Mouse (Mus musculus): ENCODE results near the gene Cbfa2t3. TPM values are rescaled to one million over a fixed set of nuclear protein-coding genes. Genes with fewer than 3 reads are reported as not detected.

The Cbfa2t3 gene
- polyA plus RNA-seq (2014; fragmentation: Illumina TruSeq; extraction: RNeasy Lipid Tissue Mini Kit (QIAGEN cat#74804); ENCODE audit: low read depth, low replicate concordance), result 2.3 TPM

DNA sequence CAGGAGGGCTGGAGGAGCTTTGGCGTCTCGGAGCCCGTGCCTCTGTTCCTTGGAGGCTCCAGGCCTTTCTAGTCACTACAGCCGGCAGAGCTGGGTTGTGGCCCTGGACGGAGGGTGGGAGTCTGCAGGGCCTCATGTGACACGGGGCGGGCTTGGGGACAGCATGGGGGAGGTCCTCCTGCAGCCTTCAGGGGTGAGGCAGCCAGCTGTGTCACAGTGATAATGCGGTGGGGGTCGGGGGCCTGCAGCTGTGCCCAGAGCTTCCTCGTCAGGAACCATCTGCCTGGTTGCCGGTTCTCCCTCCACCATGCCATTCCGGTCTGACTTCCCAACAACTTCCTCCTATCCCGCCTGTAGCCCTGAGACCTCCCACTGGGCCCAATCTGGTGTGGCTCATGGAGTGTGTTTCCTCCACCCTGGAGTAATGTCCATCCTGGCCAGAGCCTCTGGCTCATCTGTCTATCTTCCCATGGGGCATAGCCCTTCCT is at the start of gene Cbfa2t3:
Gene Cbfa2t3, minus strand, starts transcription at position 105 of the 488 bp plus-strand sequence.

DNA sequence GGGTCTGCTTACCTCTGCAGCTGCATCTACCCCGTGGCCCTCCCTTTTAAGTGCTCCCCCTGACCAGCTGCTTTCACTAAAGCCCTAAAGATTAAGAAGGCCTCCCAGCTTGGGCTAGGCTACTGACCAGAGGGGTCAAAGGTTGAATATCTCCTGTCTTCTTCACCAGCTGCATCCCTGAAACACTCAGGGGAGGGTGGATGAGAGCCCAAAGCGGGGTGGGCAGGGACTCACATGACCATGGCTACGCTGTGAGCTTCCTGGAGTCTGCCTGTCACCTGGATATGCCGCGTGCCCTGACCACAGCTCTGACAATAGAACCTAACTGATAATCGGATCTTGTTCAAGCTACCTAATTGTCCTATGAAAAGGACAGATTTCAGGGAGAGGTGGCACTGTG is 76.2 kb downstream of the Cbfa2t3 start, which contains the start of gene Pabpn1l:
Gene Pabpn1l, minus strand, starts transcription at position 13 of the 400 bp plus-strand sequence.

DNA sequence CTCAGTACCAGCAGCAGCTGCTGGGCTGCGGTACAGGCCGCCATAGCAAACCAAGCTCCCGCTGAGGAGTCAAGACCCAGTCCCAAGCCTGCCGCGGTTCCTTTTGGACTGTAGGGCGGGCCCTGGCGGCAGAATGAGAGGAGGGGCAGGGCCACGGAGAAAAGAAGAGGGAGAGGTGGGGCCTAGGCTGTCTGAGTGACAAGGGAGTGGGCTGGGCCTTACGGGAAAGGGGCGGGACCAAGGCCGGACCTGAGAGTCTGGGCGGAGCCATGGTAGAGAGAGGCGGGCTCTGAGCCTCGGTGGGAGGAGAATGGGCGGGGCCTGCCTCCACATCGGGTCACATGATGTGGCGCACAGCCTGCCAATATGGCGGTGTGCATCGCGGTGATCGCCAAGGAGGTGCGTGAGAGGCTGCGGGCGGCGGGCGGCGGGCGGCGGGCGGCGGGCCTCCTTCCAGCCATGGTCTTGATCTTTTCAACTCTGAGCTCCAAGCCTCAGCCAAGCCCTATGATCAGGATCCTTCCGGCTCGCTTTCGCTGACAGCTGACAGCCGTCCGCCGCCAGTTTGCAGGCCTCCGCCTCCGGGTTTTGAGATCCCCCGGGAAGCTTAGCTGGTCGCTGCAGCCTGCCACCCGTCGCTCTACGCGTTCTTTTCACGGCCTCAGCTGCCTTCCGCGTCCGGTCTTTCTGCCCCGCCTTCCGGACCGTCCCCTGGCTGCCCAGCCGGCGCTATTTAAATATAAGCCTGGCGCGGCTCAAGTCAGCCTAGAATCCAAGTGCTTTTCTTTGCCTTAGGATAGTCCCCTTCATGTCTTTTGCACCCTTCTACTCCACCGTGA is 87.4 kb downstream of the Cbfa2t3 start, which contains the start of the genes Galns and Trappc2l:
Gene Galns, minus strand, starts transcription at position 169 of the 839 bp plus-strand sequence.
Gene Trappc2l, plus strand, starts transcription at position 346 of the 839 bp plus-strand sequence.

DNA sequence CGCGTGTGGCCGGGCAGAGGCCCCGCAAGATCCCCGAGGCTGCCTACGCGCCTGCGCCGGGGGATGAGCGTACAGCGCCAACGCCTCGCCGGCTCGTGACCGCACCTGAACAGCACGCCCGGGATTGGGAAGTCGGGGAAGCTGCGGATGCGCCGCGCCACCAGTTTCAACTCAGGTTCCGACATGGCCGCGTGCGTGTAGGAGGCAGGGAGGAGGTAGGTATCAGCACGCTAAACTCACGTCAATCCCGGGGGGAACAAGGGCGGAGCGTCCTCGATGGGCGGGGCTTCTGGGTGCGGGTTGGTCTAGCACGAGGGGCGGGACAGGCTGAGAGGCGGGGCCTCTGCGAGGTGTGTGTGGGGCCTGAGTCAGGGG is 122.3 kb downstream of the Cbfa2t3 start, which contains the start of gene Aprt:
Gene Aprt, minus strand, starts transcription at position 262 of the 375 bp plus-strand sequence.

Other genes with a start within 250 kb of the Cbfa2t3 start
- not detected for gene Snai3, start 238.4 kb downstream of the Cbfa2t3 start, polyA plus RNA-seq (2014; fragmentation: Illumina TruSeq; extraction: RNeasy Lipid Tissue Mini Kit (QIAGEN cat#74804); ENCODE audit: low read depth, low replicate concordance)
- 25.4 TPM for gene Rnf166, start 223.0 kb downstream of the Cbfa2t3 start, polyA plus RNA-seq (2014; fragmentation: Illumina TruSeq; extraction: RNeasy Lipid Tissue Mini Kit (QIAGEN cat#74804); ENCODE audit: low read depth, low replicate concordance)
- gene Ctu2, start 223.0 kb downstream of the Cbfa2t3 start, polyA plus RNA-seq (2014; fragmentation: Illumina TruSeq; extraction: RNeasy Lipid Tissue Mini Kit (QIAGEN cat#74804); ENCODE audit: low read depth, low replicate concordance), result not detected
- gene Piezo1, start 147.8 kb downstream of the Cbfa2t3 start, polyA plus RNA-seq (2014; fragmentation: Illumina TruSeq; extraction: RNeasy Lipid Tissue Mini Kit (QIAGEN cat#74804); ENCODE audit: low read depth, low replicate concordance), result 0.52 TPM
- gene Cdt1, start 131.1 kb downstream of the Cbfa2t3 start, polyA plus RNA-seq (2014; fragmentation: Illumina TruSeq; extraction: RNeasy Lipid Tissue Mini Kit (QIAGEN cat#74804); ENCODE audit: low read depth, low replicate concordance), result 0.35 TPM
- gene Aprt, start 122.2 kb downstream of the Cbfa2t3 start, polyA plus RNA-seq (2014; fragmentation: Illumina TruSeq; extraction: RNeasy Lipid Tissue Mini Kit (QIAGEN cat#74804); ENCODE audit: low read depth, low replicate concordance), result not detected
- gene Galns, start 87.6 kb downstream of the Cbfa2t3 start, polyA plus RNA-seq (2014; fragmentation: Illumina TruSeq; extraction: RNeasy Lipid Tissue Mini Kit (QIAGEN cat#74804); ENCODE audit: low read depth, low replicate concordance), result 0.93 TPM
- gene Trappc2l, start 87.5 kb downstream of the Cbfa2t3 start, polyA plus RNA-seq (2014; fragmentation: Illumina TruSeq; extraction: RNeasy Lipid Tissue Mini Kit (QIAGEN cat#74804); ENCODE audit: low read depth, low replicate concordance), result 5.4 TPM
- gene Pabpn1l, start 76.4 kb downstream of the Cbfa2t3 start, polyA plus RNA-seq (2014; fragmentation: Illumina TruSeq; extraction: RNeasy Lipid Tissue Mini Kit (QIAGEN cat#74804); ENCODE audit: low read depth, low replicate concordance), result not detected
- 1.2 TPM for gene Acsf3, start 76.4 kb upstream of the Cbfa2t3 start, polyA plus RNA-seq (2014; fragmentation: Illumina TruSeq; extraction: RNeasy Lipid Tissue Mini Kit (QIAGEN cat#74804); ENCODE audit: low read depth, low replicate concordance)
- gene Cdh15, start 148.9 kb upstream of the Cbfa2t3 start, polyA plus RNA-seq (2014; fragmentation: Illumina TruSeq; extraction: RNeasy Lipid Tissue Mini Kit (QIAGEN cat#74804); ENCODE audit: low read depth, low replicate concordance), result not detected

Data from adrenal gland, adult 10 weeks (tissue).